Mouse (Mus musculus) bone marrow, adult 2 months (tissue): ENCODE results near the gene Pam16.

Source experiments
- CTCF ChIP-seq: fragments of 200-500 bp; IDR thresholded peaks from 2 replicates; pipeline ENCODE4 v1.5.1; 2011; ENCODE audit warnings: low read length, control low read depth; ENCODE audit not compliant: control insufficient read depth, insufficient read depth
- POLR2A ChIP-seq: fragments of 200-500 bp; IDR thresholded peaks from 2 replicates; pipeline ENCODE4 v1.6.1; 2011; ENCODE audit warnings: low read depth, mild to moderate bottlenecking, control low read depth, low read length, borderline replicate concordance; ENCODE audit not compliant: control insufficient read depth

DNA sequence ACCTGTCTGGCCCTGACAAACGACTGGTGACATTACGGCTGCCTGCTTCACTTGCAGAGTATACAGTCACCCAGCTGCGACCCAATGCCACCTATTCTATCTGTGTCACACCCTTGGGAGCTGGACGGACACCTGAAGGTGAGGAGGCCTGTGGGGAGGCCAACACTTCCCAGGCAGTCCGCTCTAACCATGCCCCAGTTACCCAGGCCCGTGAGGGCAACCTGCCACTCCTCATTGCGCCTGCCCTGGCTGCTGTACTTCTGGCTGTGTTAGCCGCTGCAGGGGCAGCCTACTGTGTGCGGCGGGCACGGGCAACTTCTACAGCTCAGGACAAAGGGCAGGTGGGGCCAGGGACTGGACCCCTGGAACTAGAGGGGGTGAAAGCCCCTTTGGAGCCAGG, 24.9 kb upstream of the Pam16 start:
- TF ChIP-seq CTCF (no peak), POLR2A (no peak)
